Mouse (Mus musculus) lung, adult 2 months (tissue): ENCODE measurements around the gene Gm20716.
A peak's percentile ranks its signal among the peaks of the same experiment; 100 is the strongest.

Experiments used
- CTCF ChIP-seq: fragments of 200-500 bp; IDR thresholded peaks from 2 replicates; pipeline ENCODE4 v1.5.1; 2011; ENCODE audit warnings: mild to moderate bottlenecking, low read length, control low read depth; ENCODE audit not compliant: insufficient read depth
- POLR2A ChIP-seq: fragments of 200-500 bp; IDR thresholded peaks from 2 replicates; pipeline ENCODE4 v1.6.1; 2011; ENCODE audit warnings: low read depth, mild to moderate bottlenecking, control low read depth, low read length, borderline replicate concordance; ENCODE audit errors: extremely low read depth

- TF ChIP-seq CTCF (0 out of 2 replicates have a peak, but pooled peaks have one; percentile 21), POLR2A (no peak)
These were observed 16.3 kb downstream of the Gm20716 start for GRCm38 (mm10) chr2:168213788-168214397.
